Mouse (Mus musculus) embryonic fibroblast, embryonic 13.5 days (primary cell): ENCODE measurements around the gene Auts2. TPM values are rescaled to one million over a fixed set of nuclear protein-coding genes. Genes with fewer than 3 reads are reported as not detected.

Source experiments
- H3K27ac ChIP-seq: 2 replicates; pipeline ENCODE4 v1.5.1; 2012; ENCODE audit warnings: low read length, control low read depth, inconsistent platforms; ENCODE audit not compliant: insufficient read depth
- H3K4me1 ChIP-seq: 2 replicates; pipeline ENCODE4 v1.6.1; 2011; ENCODE audit warnings: low read length; ENCODE audit not compliant: control insufficient read depth, insufficient read depth
- H3K4me3 ChIP-seq: 2 replicates; pipeline ENCODE4 v1.5.1; 2011; ENCODE audit warnings: mild to moderate bottlenecking, control low read depth, low read length; ENCODE audit not compliant: insufficient read depth
- CTCF ChIP-seq: IDR thresholded peaks from 2 replicates; pipeline ENCODE4 v1.5.1; 2011; ENCODE audit warnings: mild to moderate bottlenecking, control low read depth, low read length, moderate library complexity, borderline replicate concordance; ENCODE audit not compliant: insufficient read depth
- POLR2A ChIP-seq: IDR thresholded peaks from 2 replicates; pipeline ENCODE4 v1.6.1; 2011; ENCODE audit warnings: low read depth, mild to moderate bottlenecking, control low read depth, low read length, moderate library complexity
- polyA plus RNA-seq: library from polyadenylated mRNA; stranded (reverse); fragments of >200 nt; gene quantifications from 2 replicates; pipeline ENCODE4 v1.2.4, GENCODE M21; 2011; ENCODE audit warnings: low read depth; ENCODE audit not compliant: missing spikeins, insufficient read length

Gene Auts2
- polyA plus RNA-seq, 1 experiment, result 26.0 TPM

DNA sequence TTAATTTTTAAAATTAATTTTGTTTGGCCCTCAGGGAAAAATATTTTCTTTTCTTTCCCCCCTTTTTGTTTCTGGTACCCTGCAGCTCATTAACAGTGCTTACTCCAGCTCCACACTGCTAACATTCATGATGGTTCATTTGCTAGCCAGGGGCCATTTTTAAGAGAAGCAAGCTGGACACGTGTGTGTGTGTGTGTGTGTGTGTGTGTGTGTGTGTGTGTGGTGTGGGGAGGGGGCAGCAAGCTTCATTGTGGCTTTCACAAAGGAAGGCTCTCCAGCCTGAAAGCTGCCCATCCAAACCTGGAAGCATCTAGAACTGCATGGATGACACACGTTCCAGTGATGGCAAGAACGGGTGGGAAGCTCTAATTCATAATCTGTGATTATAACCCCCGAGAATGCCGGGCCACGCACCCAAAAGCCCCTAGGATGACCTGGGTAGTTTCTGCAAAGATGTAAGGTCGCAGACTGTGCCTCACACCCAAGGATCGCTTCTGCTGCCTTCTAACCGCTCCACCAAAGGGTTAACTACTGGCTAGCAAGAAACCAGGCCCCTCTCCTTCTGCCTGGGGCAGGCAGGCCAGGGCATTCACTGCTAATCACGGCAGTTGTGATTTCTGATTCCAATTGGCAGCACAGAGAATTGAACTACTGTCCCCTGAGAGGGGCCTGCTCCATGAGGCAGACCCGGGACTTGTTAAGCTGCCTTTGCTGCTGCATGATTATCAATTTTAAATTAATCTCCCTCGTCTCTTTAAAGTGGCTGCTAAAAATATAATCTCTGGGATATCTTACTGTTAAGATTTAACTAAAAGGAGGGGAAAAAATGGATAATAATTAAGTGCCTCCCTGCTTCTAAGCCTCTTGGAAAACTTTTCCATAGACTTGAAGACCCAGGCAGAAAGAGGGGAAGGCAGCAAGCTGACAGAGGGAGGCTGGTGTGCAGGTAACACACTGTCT is 911.8 kb downstream of the Auts2 start:
- TF ChIP-seq POLR2A (no peak), CTCF (no peak)
- Histone ChIP-seq H3K4me1 (no peaks in the 10 kb centered on the region), H3K4me3 (no peak overlapping the region), H3K27ac (no peak overlapping the region)

GRCm38 (mm10) chr5:131630577-131630976 is 912.6 kb downstream of the Auts2 start:
- Histone ChIP-seq H3K4me1 (no peaks in the 10 kb centered on the region), H3K27ac (no peak overlapping the region), H3K4me3 (no peak overlapping the region)
- no peak for TF ChIP-seq POLR2A
- TF ChIP-seq CTCF, result no peak

DNA sequence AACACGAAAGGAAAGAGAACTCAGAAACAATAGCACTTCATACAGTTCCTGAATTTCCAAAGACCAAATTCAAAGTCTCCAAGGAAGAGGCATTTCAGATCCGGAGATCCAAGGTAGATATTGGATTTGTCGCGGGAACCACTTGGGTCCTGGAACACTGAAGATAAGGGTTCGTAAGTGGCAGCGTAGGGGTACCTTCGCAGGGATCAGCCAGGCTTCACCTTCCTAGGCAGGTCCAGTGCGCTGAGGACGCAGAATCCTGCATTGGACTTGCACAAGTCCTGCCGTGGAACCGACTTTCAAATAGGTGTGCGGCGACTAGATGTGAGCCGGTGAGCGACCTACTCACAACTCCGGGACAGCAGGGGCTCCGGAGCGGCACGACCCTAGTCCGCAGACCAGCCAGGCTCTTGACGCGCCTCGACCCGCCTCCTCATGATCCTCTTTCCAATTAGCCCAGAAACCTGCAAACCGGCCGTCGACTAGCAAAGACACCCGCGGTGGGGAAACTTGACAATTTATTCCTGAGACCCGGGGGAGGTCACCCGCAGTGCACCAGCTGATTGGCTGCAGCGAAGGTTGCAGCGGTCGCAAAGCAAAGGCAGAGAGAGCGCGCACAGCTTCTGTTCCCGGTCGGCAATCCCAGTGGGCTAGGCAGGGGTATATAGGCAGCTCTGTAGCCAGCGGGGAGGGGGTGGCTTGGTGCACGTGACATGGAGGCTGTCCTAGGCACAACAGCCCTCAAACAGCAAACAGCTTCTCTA is 926.8 kb downstream of the Auts2 start:
- no peak overlapping the region for H3K4me3 ChIP-seq
- no peaks in the 10 kb centered on the region for H3K4me1 ChIP-seq
- H3K27ac ChIP-seq, result no peak overlapping the region
- TF ChIP-seq CTCF (no peak), POLR2A (no peak)

GRCm38 (mm10) chr5:131614238-131614637 is 928.9 kb downstream of the Auts2 start:
- Histone ChIP-seq H3K27ac (no peak overlapping the region), H3K4me1 (no peaks in the 10 kb centered on the region), H3K4me3 (no peak overlapping the region)
- no peak for TF ChIP-seq CTCF
- no peak for TF ChIP-seq POLR2A

DNA sequence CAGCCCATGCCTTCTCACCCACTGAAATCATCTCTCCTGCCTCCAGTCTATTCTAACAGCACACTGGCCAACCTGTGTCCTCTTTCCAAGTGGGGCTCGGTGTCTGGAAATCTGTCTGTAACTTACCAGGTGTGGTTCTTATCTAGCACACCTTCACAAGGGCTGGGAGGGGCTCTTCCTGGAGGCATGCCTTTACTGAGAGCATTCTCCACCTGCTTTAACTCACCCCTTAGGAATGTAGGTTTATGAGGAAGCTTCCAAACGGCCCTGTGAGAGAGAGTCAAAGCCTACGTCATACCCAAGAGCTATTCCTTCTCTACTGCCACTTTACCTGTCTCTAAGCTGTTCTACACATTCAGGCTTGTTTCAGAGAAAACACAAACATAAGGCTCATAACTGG is 929.8 kb downstream of the Auts2 start:
- H3K4me3 ChIP-seq, result no peak overlapping the region
- H3K4me1 ChIP-seq, result no peaks in the 10 kb centered on the region
- TF ChIP-seq POLR2A (no peak), CTCF (no peak)
- H3K27ac ChIP-seq, result no peak overlapping the region

DNA sequence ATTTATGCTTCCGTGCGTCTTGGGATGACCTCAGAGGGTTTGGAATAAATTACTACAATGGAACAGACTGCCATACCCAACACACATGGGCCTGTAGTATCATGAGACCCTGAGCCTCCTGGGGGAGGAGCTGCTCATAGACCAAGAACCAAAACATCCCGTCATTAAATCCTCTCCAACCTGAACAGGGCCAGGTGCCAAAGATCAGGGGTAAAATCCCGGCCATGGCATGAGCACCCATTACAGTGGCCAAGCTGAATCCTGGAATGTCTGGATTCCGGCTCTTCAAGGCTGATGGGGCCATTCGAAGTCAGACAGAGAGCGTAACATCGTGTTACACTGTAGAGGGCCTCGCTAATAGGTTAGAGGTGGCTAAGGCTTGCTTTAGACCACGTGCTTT is 932.4 kb downstream of the Auts2 start:
- Histone ChIP-seq H3K4me3 (no peak overlapping the region), H3K4me1 (no peaks in the 10 kb centered on the region), H3K27ac (no peak overlapping the region)
- TF ChIP-seq POLR2A (no peak), CTCF (no peak)

- no peaks in the 10 kb centered on the region for H3K4me1 ChIP-seq
- no peak overlapping the region for H3K4me3 ChIP-seq
- no peak overlapping the region for H3K27ac ChIP-seq
- no peak for TF ChIP-seq CTCF
- no peak for TF ChIP-seq POLR2A
Observed at GRCm38 (mm10) chr5:131606786-131607185, 936.4 kb downstream of the Auts2 start.

- H3K4me3 ChIP-seq, result no peak overlapping the region
- H3K4me1 ChIP-seq, result peaks cover 5% of the 10 kb centered on the region
- H3K27ac ChIP-seq, result no peak overlapping the region
- no peak for TF ChIP-seq POLR2A
- no peak for TF ChIP-seq CTCF
Observed at GRCm38 (mm10) chr5:131601934-131602692, 941.0 kb downstream of the Auts2 start.

GRCm38 (mm10) chr5:131600325-131601125 is 942.6 kb downstream of the Auts2 start:
- TF ChIP-seq CTCF (no peak), POLR2A (no peak)
- Histone ChIP-seq H3K4me3 (no peak overlapping the region), H3K27ac (no peak overlapping the region; the same call in 1 of the 2 replicates), H3K4me1 (peaks cover 5% of the 10 kb centered on the region)
